Mouse (Mus musculus) B cell, adult (primary cell): ENCODE results near the gene Fam110a. TPM values are rescaled to one million over a fixed set of nuclear protein-coding genes. Genes with fewer than 3 reads are reported as not detected.

Source experiments
- total RNA-seq: library from RNA; stranded (reverse); gene quantifications from 4 replicates; pipeline ENCODE4 v1.2.4, GENCODE M21; 2023; ENCODE audit not compliant: inconsistent age

Fam110a gene
- 4.6 to 5.5 TPM (median 4.9 TPM) in 4 replicates for total RNA-seq

GRCm38 (mm10) chr2:151979470-151980354 is at the start of gene Fam110a:
Gene Fam110a, minus strand, starts transcription at chr2:151980219.

GRCm38 (mm10) chr2:151996229-151997189 is 16.5 kb upstream of the Fam110a start, which contains the start of gene Slc52a3:
Gene Slc52a3, plus strand, starts transcription at chr2:151996511.

Other genes with a start within 250 kb of the Fam110a start
- 39.3 to 41.9 TPM (median 40.4 TPM) in 4 replicates for gene Psmf1, start 236.0 kb downstream of the Fam110a start, total RNA-seq
- not detected in 4 replicates for gene Rspo4, start 137.3 kb downstream of the Fam110a start, total RNA-seq
- not detected in 4 replicates for gene Angpt4, start 69.0 kb downstream of the Fam110a start, total RNA-seq
- 1.6 to 2.6 TPM (median 2.1 TPM) in 4 replicates for gene Slc52a3, start 16.3 kb upstream of the Fam110a start, total RNA-seq
- gene Scrt2, start 101.3 kb upstream of the Fam110a start, total RNA-seq = not detected in 4 replicates
- 0.18 TPM in 1 of 4 replicates, not detected in the others for gene Srxn1, start 125.3 kb upstream of the Fam110a start, total RNA-seq
- not detected in 4 replicates for gene Tcf15, start 163.3 kb upstream of the Fam110a start, total RNA-seq
- 116 to 131 TPM (median 124 TPM) in 4 replicates for gene Csnk2a1, start 246.6 kb upstream of the Fam110a start, total RNA-seq